Mouse (Mus musculus) gastrocnemius, adult 2 months (tissue): ENCODE measurements around the gene Adap1. TPM values are rescaled to one million over a fixed set of nuclear protein-coding genes. Genes with fewer than 3 reads are reported as not detected.

ENCODE experiments used
- DNase-seq: peaks from one replicate; pipeline ENCODE4 v3.0.0; 2022
- H3K27ac ChIP-seq: fragments of 200-600 bp; 2 replicates; pipeline ENCODE4 v1.8.1; 2022; ENCODE audit warnings: mild to moderate bottlenecking
- H3K4me3 ChIP-seq: fragments of 200-600 bp; 2 replicates; pipeline ENCODE4 v1.8.1; 2022; ENCODE audit warnings: mild to moderate bottlenecking, moderate library complexity
- CTCF ChIP-seq: fragments of 200-600 bp; IDR thresholded peaks from 2 replicates; pipeline ENCODE4 v1.8.1; 2022; ENCODE audit warnings: antibody characterized with exemption, mild to moderate bottlenecking, moderate library complexity
- intact Hi-C: fragments of 180-260 bp; cut with DNase I; formaldehyde crosslinking; loops from one replicate; pipeline ENCODE4 v1.15.1; 2025
- total RNA-seq, 2 experiments: library from RNA; stranded (reverse); gene quantifications; 2 replicates each; pipeline ENCODE4 v1.2.3; 2021

Gene Adap1
- total RNA-seq, 2 experiments from 2014 or later, result 0.89 to 1.0 TPM

GRCm38 (mm10) chr5:139258371-139259035 lies 66.9 kb downstream of the Adap1 start:
- Histone ChIP-seq H3K4me3 (no peak overlapping the region), H3K27ac (peak overlapping the region; percentile 99; the same call in 1 of the 2 replicates)
- intact Hi-C loops, result no loop called here
- DNase-seq, result no peak
- TF ChIP-seq CTCF, result no peak

- peak overlapping the region; percentile 99; the same call in 1 of the 2 replicates for H3K27ac ChIP-seq
- no peak overlapping the region for H3K4me3 ChIP-seq
- TF ChIP-seq CTCF, result no peak
- DNase-seq, result no peak
- intact Hi-C loops, result no loop called here
These were observed 67.6 kb downstream of the Adap1 start for GRCm38 (mm10) chr5:139257818-139258217.

GRCm38 (mm10) chr5:139257265-139257664 lies 68.2 kb downstream of the Adap1 start:
- Histone ChIP-seq H3K4me3 (no peak overlapping the region), H3K27ac (peak overlapping the region; percentile 99)
- no peak for TF ChIP-seq CTCF
- intact Hi-C loops, result no loop called here
- no peak for DNase-seq

GRCm38 (mm10) chr5:139256211-139256765 lies 69.1 kb downstream of the Adap1 start:
- H3K27ac ChIP-seq, result peak overlapping the region; percentile 99
- no peak for DNase-seq
- intact Hi-C loops, result no loop called here
- peak overlapping the region; percentile 25; the same call in 1 of the 2 replicates for H3K4me3 ChIP-seq
- no peak for TF ChIP-seq CTCF

- peak; percentile 41 for DNase-seq
- Histone ChIP-seq H3K27ac (peak overlapping the region; percentile 99), H3K4me3 (peak overlapping the region; percentile 25)
- TF ChIP-seq CTCF, result no peak
- intact Hi-C loops, result no loop called here
These were observed 69.6 kb downstream of the Adap1 start for GRCm38 (mm10) chr5:139255777-139256176.

DNA sequence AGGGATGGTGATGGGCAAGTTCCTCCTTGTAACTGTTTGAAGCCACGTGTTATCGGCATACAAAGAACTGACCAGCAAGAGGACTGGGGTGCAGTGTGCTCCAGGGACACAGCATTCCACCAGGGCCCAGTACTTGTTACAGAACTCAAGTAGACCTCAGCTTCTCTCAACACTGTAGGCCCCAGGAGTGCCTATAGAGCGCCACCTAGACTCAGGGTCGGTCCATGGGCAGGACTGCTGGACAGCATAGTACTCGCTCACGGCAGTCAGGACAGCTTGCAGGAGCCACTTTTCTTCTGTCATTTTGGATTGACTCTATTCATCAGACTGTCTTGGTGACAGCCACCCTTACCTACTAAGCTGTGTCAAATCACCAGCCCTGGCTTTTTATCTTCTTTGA lies 70.5 kb downstream of the Adap1 start:
- no peak for TF ChIP-seq CTCF
- DNase-seq, result no peak
- intact Hi-C loops, result loop anchor here (5.0 kb wide), 1 partner anchor 53 kb away; the partner anchor contains the start of gene Sun1
- Histone ChIP-seq H3K27ac (peak overlapping the region; percentile 99), H3K4me3 (peak overlapping the region; percentile 25; the same call in 1 of the 2 replicates)

GRCm38 (mm10) chr5:139253301-139253741 lies 72.1 kb downstream of the Adap1 start:
- no peak for TF ChIP-seq CTCF
- H3K4me3 ChIP-seq, result peak overlapping the region; percentile 92
- H3K27ac ChIP-seq, result peak overlapping the region; percentile 99
- intact Hi-C loops, result loop anchor here (5.0 kb wide), 1 partner anchor 51 kb away; the partner anchor contains the start of gene Sun1
- DNase-seq, result peak; percentile 39

- intact Hi-C loops, result loop anchor here (5.0 kb wide), 1 partner anchor 51 kb away; the partner anchor contains the start of gene Sun1
- Histone ChIP-seq H3K27ac (peak overlapping the region; percentile 99), H3K4me3 (peak overlapping the region; percentile 92)
- no peak; the same call in 1 of the 2 replicates for TF ChIP-seq CTCF
- peak; percentile 39 for DNase-seq
These were observed 72.5 kb downstream of the Adap1 start for GRCm38 (mm10) chr5:139252910-139253245.

DNA sequence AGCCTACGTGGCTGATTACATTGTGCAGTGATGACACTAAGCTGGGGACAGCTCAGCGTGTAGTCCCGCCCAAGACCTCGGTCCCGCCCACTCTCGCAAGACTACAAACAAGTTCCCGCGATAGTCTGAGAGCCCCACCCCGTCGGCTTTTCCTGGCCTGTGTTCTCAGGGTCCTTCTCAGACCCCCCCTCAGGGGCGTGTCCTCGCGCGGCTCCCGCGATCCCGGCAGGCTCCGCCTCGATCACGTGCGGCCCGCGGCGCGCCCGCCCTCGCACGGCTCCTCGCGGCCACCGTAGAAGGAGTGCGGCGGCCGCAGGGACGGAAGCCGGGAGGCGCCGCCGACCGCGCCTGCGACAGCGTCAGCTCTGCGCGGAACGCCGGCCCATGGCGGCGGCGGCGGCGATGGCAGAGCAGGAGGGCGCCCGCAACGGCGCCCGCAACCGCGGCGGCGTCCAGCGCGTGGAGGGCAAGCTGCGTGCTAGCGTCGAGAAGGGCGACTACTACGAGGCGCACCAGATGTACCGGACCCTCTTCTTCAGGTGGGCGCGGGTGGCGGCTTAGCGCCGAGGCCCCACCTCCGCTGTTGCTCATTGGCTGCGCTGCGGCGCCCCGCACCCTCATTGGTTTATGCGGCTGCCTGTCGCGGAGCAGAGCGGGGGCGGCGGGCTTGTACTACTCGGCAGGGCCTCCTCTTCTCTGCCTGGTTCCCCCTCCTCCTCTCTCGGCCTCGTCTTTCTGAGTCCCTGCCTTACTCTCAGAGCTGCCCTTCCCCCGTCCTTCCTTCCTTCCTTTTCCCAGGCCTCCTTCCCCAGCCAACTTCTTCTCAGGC lies 73.1 kb downstream of the Adap1 start, which contains the start of gene Get4:
Gene Get4, plus strand, starts transcription at position 244 of the 829 bp plus-strand sequence.
- TF ChIP-seq CTCF, result no peak
- peak within 1 kb of the TSS; percentile 92 for H3K4me3 ChIP-seq
- DNase-seq, result peak; percentile 99
- peak within 1 kb of the TSS; percentile 99 for H3K27ac ChIP-seq
- intact Hi-C loops, result loop anchor here (5.0 kb wide), 1 partner anchor 50 kb away; the partner anchor contains the start of gene Sun1

DNA sequence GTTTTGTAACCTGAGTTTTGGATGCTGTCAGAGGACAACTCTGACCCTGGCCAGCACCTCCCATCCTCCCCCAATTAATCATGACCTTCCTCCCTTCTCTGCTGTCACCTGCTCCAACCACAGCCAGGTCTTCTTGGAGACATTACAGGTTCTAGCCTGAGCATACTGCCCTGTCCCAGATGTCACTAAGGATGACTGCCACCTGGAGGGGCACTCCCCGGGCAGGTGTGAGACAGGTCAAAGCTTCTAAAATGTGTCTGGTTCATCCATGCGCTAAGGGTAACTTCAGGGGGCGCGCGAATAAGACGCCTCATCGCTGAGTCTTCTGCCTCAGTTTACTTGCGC lies 73.7 kb downstream of the Adap1 start:
- peak; percentile 20; the same call in 1 of the 2 replicates for TF ChIP-seq CTCF
- intact Hi-C loops, result loop anchor here (5.0 kb wide), 1 partner anchor 49 kb away; the partner anchor contains the start of gene Sun1
- no peak for DNase-seq
- peak overlapping the region; percentile 92 for H3K4me3 ChIP-seq
- H3K27ac ChIP-seq, result peak overlapping the region; percentile 99

GRCm38 (mm10) chr5:139251279-139251678 lies 74.1 kb downstream of the Adap1 start:
- H3K27ac ChIP-seq, result peak overlapping the region; percentile 99
- intact Hi-C loops, result loop anchor here (5.0 kb wide), 1 partner anchor 49 kb away; the partner anchor contains the start of gene Sun1
- TF ChIP-seq CTCF, result no peak
- H3K4me3 ChIP-seq, result no peak overlapping the region; the same call in 1 of the 2 replicates
- no peak for DNase-seq

DNA sequence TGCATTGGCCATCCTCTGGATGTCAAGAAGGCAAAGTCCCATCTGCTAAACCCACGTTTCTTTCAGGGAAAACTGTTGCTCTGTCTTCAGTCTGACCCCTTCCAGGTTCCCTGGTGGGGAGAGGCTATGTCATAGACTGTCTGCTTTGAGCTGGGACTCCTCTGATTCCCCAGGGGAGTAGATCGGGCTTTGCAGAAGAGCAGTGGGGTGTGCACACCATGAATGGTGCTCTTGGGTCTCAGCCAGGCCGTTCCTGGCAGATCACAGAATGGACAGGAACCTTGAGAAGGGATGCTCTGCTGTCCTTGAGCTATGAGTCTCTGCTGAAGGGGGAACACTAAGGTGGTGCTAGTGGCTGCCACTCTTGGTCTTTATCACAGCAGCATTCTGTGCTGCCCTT lies 76.6 kb downstream of the Adap1 start:
- H3K27ac ChIP-seq, result no peak overlapping the region
- DNase-seq, result no peak
- intact Hi-C loops, result no loop called here
- TF ChIP-seq CTCF, result no peak
- no peak overlapping the region for H3K4me3 ChIP-seq
